Mouse (Mus musculus) thymus, adult 2 months (tissue): ENCODE measurements around the gene Mov10l1.

Experiments
- CTCF ChIP-seq: fragments of 200-500 bp; IDR thresholded peaks from 2 replicates; pipeline ENCODE4 v1.5.1; 2012; ENCODE audit warnings: mild to moderate bottlenecking, control low read depth, low read length, moderate library complexity, borderline replicate concordance; ENCODE audit not compliant: control insufficient read depth, poor library complexity, insufficient read depth; ENCODE audit errors: extremely low read depth
- POLR2A ChIP-seq: fragments of 200-500 bp; IDR thresholded peaks from 2 replicates; pipeline ENCODE4 v1.6.1; 2012; ENCODE audit warnings: mild to moderate bottlenecking, low read length, control low read depth, moderate library complexity; ENCODE audit not compliant: control insufficient read depth, poor library complexity, insufficient read depth; ENCODE audit errors: extremely low read depth

GRCm38 (mm10) chr15:88955342-88955741 lies 27.4 kb upstream of the Mov10l1 start:
- TF ChIP-seq POLR2A (no peak), CTCF (no peak)
